Mouse (Mus musculus): ENCODE measurements around the gene Gfod1. TPM values are rescaled to one million over a fixed set of nuclear protein-coding genes. Genes with fewer than 3 reads are reported as not detected.

Gene Gfod1
- polyA plus RNA-seq, 1 experiment from 2014 or later = 0.50 TPM

DNA sequence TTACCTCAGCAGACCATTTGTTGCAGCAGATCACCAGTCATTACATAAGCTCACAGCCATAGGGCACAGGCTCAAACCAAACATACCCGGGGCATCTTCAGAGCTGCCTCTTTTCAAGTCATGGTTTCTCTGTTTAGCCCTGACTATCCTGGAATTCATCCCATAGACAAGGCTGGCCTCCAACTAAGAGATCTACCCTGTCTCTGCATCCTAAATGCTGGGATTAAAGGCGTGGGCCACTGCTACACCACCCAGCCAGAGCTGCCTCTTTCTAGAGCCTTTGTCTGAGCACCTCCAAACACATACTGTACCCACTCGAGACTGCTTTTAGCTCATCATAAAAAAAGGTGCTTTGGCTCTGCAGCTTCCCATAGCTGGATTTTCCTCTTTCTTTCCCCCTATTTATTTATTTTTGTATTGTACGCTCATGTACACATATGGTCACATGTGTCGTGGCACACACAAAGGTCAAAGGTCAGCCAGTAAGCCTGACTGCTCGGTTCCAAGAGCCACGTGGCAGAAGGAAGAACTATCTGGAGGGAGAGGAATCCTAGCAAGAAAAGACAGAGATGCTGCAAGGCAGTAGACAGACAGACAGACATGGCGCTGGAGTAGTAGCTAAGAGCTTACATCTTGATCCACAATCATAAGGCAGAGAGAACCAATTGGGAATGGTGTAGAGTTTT lies 51.7 kb downstream of the Gfod1 start:
- Histone ChIP-seq H3K4me3 (ENCODE audit: low read depth, low read length) (no peak overlapping the region), H3K4me2 (replicated peaks; ENCODE audit: low read depth) (no peak overlapping the region), H3K9ac (ENCODE audit: low read depth, low read length) (no peak overlapping the region), H3K36me3 (ENCODE audit: control insufficient read depth, insufficient read depth) (no peaks in the 10 kb centered on the region), H3K4me1 (replicated peaks; ENCODE audit: control insufficient read depth, insufficient read depth, low read length) (no peaks in the 10 kb centered on the region), H3K27ac (ENCODE audit: low read depth, low read length) (no peak overlapping the region), H3K9me3 (ENCODE audit: control insufficient read depth) (no peaks in the 10 kb centered on the region), H3K27me3 (replicated peaks; ENCODE audit: control insufficient read depth, insufficient read depth, low read length) (no peaks in the 10 kb centered on the region)
- no peak for TF ChIP-seq CTCF (IDR thresholded peaks at IDR 0.05; ENCODE audit: low read depth)
- ATAC-seq = no peak
- WGBS = 77% methylated on average over 8 of the region's 8 CpGs

DNA sequence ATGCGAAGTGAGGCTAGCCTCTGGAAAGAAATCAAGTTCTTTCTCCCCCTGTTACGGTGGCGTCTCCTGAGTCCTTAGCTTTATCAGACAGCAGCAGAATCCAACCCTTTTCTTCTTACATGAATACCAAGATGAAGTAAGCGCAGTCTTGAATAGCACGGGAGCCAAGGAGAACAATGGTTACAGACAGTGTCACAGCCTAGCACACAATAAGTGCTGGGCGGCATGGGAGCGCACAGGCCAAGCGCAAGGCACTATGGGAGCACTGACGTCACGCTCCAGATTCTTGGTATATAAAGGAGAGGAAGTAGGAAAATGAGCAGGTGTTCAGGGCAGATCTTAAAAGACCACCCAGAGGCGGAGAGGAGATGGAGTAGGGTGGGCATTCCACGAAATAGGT lies 52.6 kb downstream of the Gfod1 start:
- Histone ChIP-seq H3K9me3 (ENCODE audit: control insufficient read depth) (no peaks in the 10 kb centered on the region), H3K27me3 (replicated peaks; ENCODE audit: control insufficient read depth, insufficient read depth, low read length) (no peaks in the 10 kb centered on the region), H3K36me3 (ENCODE audit: control insufficient read depth, insufficient read depth) (no peaks in the 10 kb centered on the region), H3K4me1 (replicated peaks; ENCODE audit: control insufficient read depth, insufficient read depth, low read length) (no peaks in the 10 kb centered on the region), H3K27ac (ENCODE audit: low read depth, low read length) (no peak overlapping the region), H3K9ac (ENCODE audit: low read depth, low read length) (no peak overlapping the region), H3K4me3 (ENCODE audit: low read depth, low read length) (no peak overlapping the region), H3K4me2 (replicated peaks; ENCODE audit: low read depth) (no peak overlapping the region)
- no peak for TF ChIP-seq CTCF (IDR thresholded peaks at IDR 0.05; ENCODE audit: low read depth)
- no peak for ATAC-seq
- 90% methylated on average over 12 of the region's 12 CpGs for WGBS

DNA sequence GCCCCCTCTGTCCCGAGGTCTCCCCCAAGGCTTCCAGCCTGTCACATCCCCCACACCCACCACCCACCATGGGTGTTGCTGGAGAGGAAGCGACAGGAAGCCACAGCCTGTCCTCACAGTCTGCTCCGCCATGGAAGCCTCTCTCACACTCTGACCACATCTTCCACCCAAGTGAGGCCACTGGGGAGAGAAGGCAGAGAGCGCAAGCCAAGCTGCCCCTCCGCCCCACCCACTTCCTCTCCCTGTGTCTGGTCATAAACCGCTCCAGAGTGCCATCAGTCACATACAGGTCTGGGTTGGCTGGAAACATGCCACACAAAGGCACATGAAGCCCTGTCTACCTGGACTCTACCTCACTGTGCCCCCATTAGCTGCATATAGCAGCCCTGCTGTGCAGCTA lies 53.3 kb downstream of the Gfod1 start:
- H3K9me3 ChIP-seq (ENCODE audit: control insufficient read depth) = no peaks in the 10 kb centered on the region
- no peak overlapping the region for H3K4me3 ChIP-seq (ENCODE audit: low read depth, low read length)
- H3K9ac ChIP-seq (ENCODE audit: low read depth, low read length) = no peak overlapping the region
- H3K4me2 ChIP-seq (replicated peaks; ENCODE audit: low read depth) = no peak overlapping the region
- no peak for TF ChIP-seq CTCF (IDR thresholded peaks at IDR 0.05; ENCODE audit: low read depth)
- 73% methylated on average over 6 of the region's 6 CpGs for WGBS
- H3K27me3 ChIP-seq (replicated peaks; ENCODE audit: control insufficient read depth, insufficient read depth, low read length) = no peaks in the 10 kb centered on the region
- ATAC-seq = no peak
- H3K36me3 ChIP-seq (ENCODE audit: control insufficient read depth, insufficient read depth) = no peaks in the 10 kb centered on the region
- no peaks in the 10 kb centered on the region for H3K4me1 ChIP-seq (replicated peaks; ENCODE audit: control insufficient read depth, insufficient read depth, low read length)
- no peak overlapping the region for H3K27ac ChIP-seq (ENCODE audit: low read depth, low read length)

DNA sequence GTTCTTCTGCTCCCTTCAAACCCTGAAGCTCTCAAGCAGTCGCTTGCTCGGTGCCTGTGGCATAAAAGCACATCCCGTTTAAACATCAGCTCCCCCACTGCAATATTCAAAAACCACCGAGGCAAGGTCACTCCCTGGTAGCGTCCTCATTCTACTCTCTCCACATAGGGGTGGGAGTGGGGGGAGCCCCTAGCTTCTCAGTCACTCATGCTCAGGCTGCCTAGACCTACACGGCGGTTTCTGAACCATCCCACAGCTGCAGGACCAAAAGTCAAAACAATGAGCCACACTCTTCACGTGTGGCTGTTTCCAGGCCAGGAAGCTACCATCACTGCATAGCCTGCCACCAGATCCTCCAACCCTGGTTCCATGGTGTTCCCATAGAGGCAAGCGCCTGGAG lies 53.9 kb downstream of the Gfod1 start:
- H3K27ac ChIP-seq (ENCODE audit: low read depth, low read length) = no peak overlapping the region
- no peak overlapping the region for H3K4me3 ChIP-seq (ENCODE audit: low read depth, low read length)
- no peak for TF ChIP-seq CTCF (IDR thresholded peaks at IDR 0.05; ENCODE audit: low read depth)
- H3K4me2 ChIP-seq (replicated peaks; ENCODE audit: low read depth) = no peak overlapping the region
- 83% methylated on average over 9 of the region's 9 CpGs for WGBS
- no peak for ATAC-seq
- no peaks in the 10 kb centered on the region for H3K36me3 ChIP-seq (ENCODE audit: control insufficient read depth, insufficient read depth)
- no peaks in the 10 kb centered on the region for H3K27me3 ChIP-seq (replicated peaks; ENCODE audit: control insufficient read depth, insufficient read depth, low read length)
- H3K9me3 ChIP-seq (ENCODE audit: control insufficient read depth) = no peaks in the 10 kb centered on the region
- H3K4me1 ChIP-seq (replicated peaks; ENCODE audit: control insufficient read depth, insufficient read depth, low read length) = no peaks in the 10 kb centered on the region
- H3K9ac ChIP-seq (ENCODE audit: low read depth, low read length) = no peak overlapping the region

DNA sequence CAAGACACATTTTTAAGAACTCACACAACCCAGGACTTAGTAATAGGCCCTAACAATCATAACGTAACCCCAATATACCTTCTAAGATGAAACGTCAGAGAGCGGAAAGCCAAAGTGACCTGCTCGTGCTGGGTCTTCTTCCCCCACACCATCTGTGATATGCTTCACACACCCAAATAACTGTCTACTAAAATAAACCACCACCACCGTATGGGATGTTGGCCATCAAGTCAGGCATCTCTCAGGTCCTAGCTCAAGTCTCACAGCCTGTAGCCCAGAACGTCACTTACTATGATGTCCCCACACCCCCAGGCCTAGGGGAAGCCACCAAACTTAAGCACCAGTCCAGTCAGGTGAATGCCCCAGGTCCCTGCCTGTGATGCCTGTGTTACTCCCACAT lies 55.6 kb downstream of the Gfod1 start:
- Histone ChIP-seq H3K36me3 (ENCODE audit: control insufficient read depth, insufficient read depth) (no peaks in the 10 kb centered on the region), H3K27me3 (replicated peaks; ENCODE audit: control insufficient read depth, insufficient read depth, low read length) (no peaks in the 10 kb centered on the region), H3K4me3 (ENCODE audit: low read depth, low read length) (no peak overlapping the region), H3K27ac (ENCODE audit: low read depth, low read length) (no peak overlapping the region), H3K9ac (ENCODE audit: low read depth, low read length) (no peak overlapping the region), H3K4me1 (replicated peaks; ENCODE audit: control insufficient read depth, insufficient read depth, low read length) (no peaks in the 10 kb centered on the region), H3K4me2 (replicated peaks; ENCODE audit: low read depth) (no peak overlapping the region), H3K9me3 (ENCODE audit: control insufficient read depth) (no peaks in the 10 kb centered on the region)
- 88% methylated on average over 6 of the region's 6 CpGs for WGBS
- no peak for ATAC-seq
- no peak for TF ChIP-seq CTCF (IDR thresholded peaks at IDR 0.05; ENCODE audit: low read depth)

DNA sequence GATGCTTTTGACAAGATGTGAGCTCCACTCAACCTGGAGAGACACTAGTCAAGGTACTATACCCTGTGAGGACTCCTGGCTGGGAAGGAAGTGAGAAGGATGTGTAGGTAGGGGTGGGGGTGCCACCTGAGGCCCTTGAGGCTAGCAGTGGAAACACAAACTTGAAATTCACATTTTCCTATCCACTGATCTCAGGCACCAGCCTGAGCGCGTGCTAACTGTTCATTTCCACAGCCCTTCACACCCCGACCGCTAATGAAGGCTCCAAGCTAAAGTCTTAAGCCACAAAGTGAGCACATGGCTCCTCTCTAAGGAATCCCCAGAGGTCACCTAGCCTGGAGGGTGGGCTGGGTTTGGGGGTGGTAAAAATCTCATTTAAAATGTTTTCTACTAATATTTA lies 57.1 kb downstream of the Gfod1 start:
- no peak for ATAC-seq
- Histone ChIP-seq H3K36me3 (ENCODE audit: control insufficient read depth, insufficient read depth) (no peaks in the 10 kb centered on the region), H3K4me2 (replicated peaks; ENCODE audit: low read depth) (no peak overlapping the region), H3K9ac (ENCODE audit: low read depth, low read length) (no peak overlapping the region), H3K4me3 (ENCODE audit: low read depth, low read length) (no peak overlapping the region), H3K4me1 (replicated peaks; ENCODE audit: control insufficient read depth, insufficient read depth, low read length) (no peaks in the 10 kb centered on the region), H3K9me3 (ENCODE audit: control insufficient read depth) (no peaks in the 10 kb centered on the region), H3K27me3 (replicated peaks; ENCODE audit: control insufficient read depth, insufficient read depth, low read length) (no peaks in the 10 kb centered on the region), H3K27ac (ENCODE audit: low read depth, low read length) (no peak overlapping the region)
- WGBS = 93% methylated on average over 4 of the region's 4 CpGs
- TF ChIP-seq CTCF (IDR thresholded peaks at IDR 0.05; ENCODE audit: low read depth) = no peak

DNA sequence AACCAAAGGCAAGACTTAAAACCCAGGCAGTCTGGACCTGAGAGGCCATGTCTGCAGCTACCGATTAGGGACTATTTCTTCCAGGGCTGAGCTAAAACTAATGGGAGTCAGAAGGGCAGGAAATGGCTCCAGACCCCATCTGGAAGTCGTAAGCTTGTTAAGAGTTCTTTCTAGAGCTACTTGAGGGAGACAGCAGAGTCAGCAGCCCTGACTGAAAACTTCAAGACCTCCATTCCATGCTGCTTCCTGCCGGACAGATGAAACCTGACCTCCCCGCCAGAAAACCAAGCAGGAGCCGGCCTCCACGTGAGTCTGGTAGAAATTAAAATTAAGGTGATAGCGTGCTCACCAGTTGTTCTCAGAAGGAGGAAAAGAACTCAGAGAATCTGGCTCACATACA lies 60.2 kb downstream of the Gfod1 start:
- Histone ChIP-seq H3K36me3 (ENCODE audit: control insufficient read depth, insufficient read depth) (no peaks in the 10 kb centered on the region), H3K27me3 (replicated peaks; ENCODE audit: control insufficient read depth, insufficient read depth, low read length) (no peaks in the 10 kb centered on the region), H3K4me2 (replicated peaks; ENCODE audit: low read depth) (no peak overlapping the region), H3K4me3 (ENCODE audit: low read depth, low read length) (no peak overlapping the region), H3K27ac (ENCODE audit: low read depth, low read length) (no peak overlapping the region), H3K9me3 (ENCODE audit: control insufficient read depth) (no peaks in the 10 kb centered on the region), H3K9ac (ENCODE audit: low read depth, low read length) (no peak overlapping the region), H3K4me1 (replicated peaks; ENCODE audit: control insufficient read depth, insufficient read depth, low read length) (no peaks in the 10 kb centered on the region)
- no peak for ATAC-seq
- TF ChIP-seq CTCF (IDR thresholded peaks at IDR 0.05; ENCODE audit: low read depth) = no peak
- WGBS = 60% methylated on average over 7 of the region's 7 CpGs
